Mouse (Mus musculus) testis, adult 2 months (tissue): ENCODE data around the gene Pdk1.

ENCODE experiments used
- CTCF ChIP-seq: fragments of 200-500 bp; IDR thresholded peaks from 2 replicates; pipeline ENCODE4 v1.5.1; 2012; ENCODE audit warnings: low read depth, mild to moderate bottlenecking, inconsistent platforms, low read length, moderate library complexity; ENCODE audit not compliant: control insufficient read depth, insufficient read depth, insufficient replicate concordance
- POLR2A ChIP-seq: fragments of 200-500 bp; IDR thresholded peaks from 2 replicates; pipeline ENCODE4 v1.6.1; 2012; ENCODE audit warnings: low read depth, mild to moderate bottlenecking, inconsistent platforms, low read length, moderate library complexity; ENCODE audit not compliant: control insufficient read depth

DNA sequence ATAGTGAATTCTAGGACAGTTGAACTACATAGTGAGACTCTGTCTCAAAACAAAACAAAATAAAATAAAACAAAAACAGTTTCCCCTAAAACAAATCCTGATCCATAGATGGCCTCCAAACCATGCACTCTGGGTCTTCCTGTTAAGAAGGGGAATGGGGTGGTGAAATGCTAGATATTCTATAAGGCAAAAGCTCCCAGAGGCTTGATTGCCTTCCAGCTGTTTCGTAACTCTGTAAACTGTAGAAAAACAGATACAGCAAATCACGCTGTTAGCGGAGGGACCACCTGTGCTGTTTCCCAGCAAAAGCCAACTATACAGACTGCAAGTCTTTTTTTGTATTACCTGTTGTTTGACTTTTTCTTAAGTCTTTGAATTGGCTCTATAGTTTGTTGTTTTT, 6.0 kb upstream of the Pdk1 start:
- TF ChIP-seq CTCF (no peak), POLR2A (no peak)
